Mouse (Mus musculus) forebrain, embryonic 14.5 days (tissue): ENCODE results near the gene Rassf7. TPM values are rescaled to one million over a fixed set of nuclear protein-coding genes. Genes with fewer than 3 reads are reported as not detected.

ENCODE experiments used
- ATAC-seq: fragments of 200-750 bp; cut with Nextera tagmentation; 2 replicates; pipeline ENCODE4 v1.8.0; 2017; ENCODE audit warnings: mild to moderate bottlenecking, moderate library complexity
- DNase-seq: peaks from one replicate; pipeline ENCODE4 v3.0.0-alpha.2; 2015; ENCODE audit warnings: low spot score
- H3K27ac ChIP-seq: fragments of 300-500 bp; sonication (generic); 2 replicates; pipeline ENCODE4 v1.5.1; 2014; ENCODE audit warnings: low read depth, mild to moderate bottlenecking, control low read depth, low read length, moderate library complexity
- H3K27me3 ChIP-seq: fragments of 300-500 bp; sonication (generic); replicated peaks from 2 replicates; pipeline ENCODE4 v1.6.1; 2014; ENCODE audit warnings: low read length, control low read depth, mixed read lengths; ENCODE audit not compliant: control insufficient read depth, insufficient read depth
- H3K36me3 ChIP-seq: fragments of 300-500 bp; sonication (generic); 2 replicates; pipeline ENCODE4 v1.6.1; 2014; ENCODE audit warnings: low read length, control low read depth; ENCODE audit not compliant: control insufficient read depth, insufficient read depth
- H3K4me1 ChIP-seq: fragments of 300-500 bp; sonication (generic); 2 replicates; pipeline ENCODE4 v1.6.1; 2014; ENCODE audit warnings: antibody characterized with exemption, low read length, control low read depth; ENCODE audit not compliant: control insufficient read depth, insufficient read depth
- H3K4me2 ChIP-seq: fragments of 300-500 bp; sonication (generic); 2 replicates; pipeline ENCODE4 v1.6.1; 2014; ENCODE audit warnings: mild to moderate bottlenecking, control low read depth, low read length
- H3K4me3 ChIP-seq: fragments of 300-500 bp; sonication (generic); 2 replicates; pipeline ENCODE4 v1.5.1; 2014; ENCODE audit warnings: low read depth, low read length, control low read depth
- H3K9ac ChIP-seq: fragments of 300-500 bp; sonication (generic); 2 replicates; pipeline ENCODE4 v1.6.1; 2014; ENCODE audit warnings: mild to moderate bottlenecking, low read length, control low read depth, moderate library complexity
- H3K9me3 ChIP-seq: fragments of 300-500 bp; sonication (generic); replicated peaks from 2 replicates; pipeline ENCODE4 v1.6.1; 2016; ENCODE audit warnings: low read length, control low read depth, mixed read lengths; ENCODE audit not compliant: control insufficient read depth
- WGBS: fragments of 180-500 bp; shearing (Covaris S2); extraction: QIAGEN DNeasy Blood & Tissue Kit; methylation state at CpG from one replicate; pipeline ENCODE4 v1.1.7; 2014; 5-methylcytosine and 5-hydroxymethylcytosine counted together
- polyA plus RNA-seq: library from polyadenylated mRNA; unstranded; fragments of >200 nt; fragmentation: Nextera tagmentation; extraction: Ambion mirVana; gene quantifications from 2 replicates; pipeline ENCODE4 v1.2.1, GENCODE M21; 2014

Gene Rassf7
- polyA plus RNA-seq, 1 experiment from 2014 or later = 23.7 TPM

DNA sequence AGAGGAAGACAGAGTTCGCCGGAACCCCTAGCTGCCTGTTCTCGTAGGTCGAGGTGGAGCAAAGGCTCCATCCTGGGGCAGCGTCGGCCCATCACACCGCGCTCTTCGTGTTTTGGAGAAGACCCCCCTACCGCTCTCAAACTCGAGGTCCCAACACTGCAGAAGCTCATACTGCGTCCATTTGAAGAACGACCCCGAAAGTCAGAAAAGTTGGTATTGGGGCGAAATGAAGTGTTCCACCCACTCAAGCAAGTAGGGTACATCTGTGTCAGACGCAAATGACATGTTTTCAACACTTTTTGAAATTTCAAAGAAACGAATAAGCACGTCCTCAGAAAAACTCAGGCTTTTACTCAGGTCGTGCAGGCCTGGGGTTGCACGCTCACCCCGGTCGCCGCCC is 21.3 kb upstream of the Rassf7 start:
- Histone ChIP-seq H3K36me3 (peaks cover 27% of the 10 kb centered on the region), H3K4me3 (peak overlapping the region; percentile 84), H3K4me1 (peaks cover 5% of the 10 kb centered on the region), H3K9me3 (no peaks in the 10 kb centered on the region), H3K4me2 (peak overlapping the region; percentile 98), H3K9ac (peak overlapping the region; percentile 61), H3K27ac (peak overlapping the region; percentile 71), H3K27me3 (no peaks in the 10 kb centered on the region)
- no peak for DNase-seq
- under 1% methylated on average over 23 of the region's 23 CpGs for WGBS
- no peak for ATAC-seq

DNA sequence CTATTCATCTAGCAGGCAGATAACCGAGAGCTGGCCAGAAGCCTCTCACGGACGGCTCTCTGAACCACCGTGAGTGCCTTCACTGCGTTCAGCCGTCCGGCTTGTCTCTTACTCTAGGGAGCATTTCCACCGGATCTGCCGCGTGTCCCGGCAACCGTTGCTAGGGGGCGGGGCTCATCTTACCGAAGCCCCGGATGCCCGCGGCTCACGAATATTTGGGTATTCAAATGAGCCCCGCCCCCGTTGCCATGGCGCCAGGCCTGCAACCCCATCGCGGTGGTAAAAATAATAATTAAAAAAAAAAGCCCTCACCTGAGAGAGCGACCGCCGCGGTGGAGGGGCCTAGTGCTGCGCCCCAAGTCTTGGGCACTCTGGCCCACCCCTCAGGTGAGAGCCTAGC is 20.8 kb upstream of the Rassf7 start:
- peak overlapping the region; percentile 61 for H3K9ac ChIP-seq
- peak overlapping the region; percentile 98 for H3K4me2 ChIP-seq
- no peaks in the 10 kb centered on the region for H3K9me3 ChIP-seq
- DNase-seq (peak; percentile 96), ATAC-seq (peak; percentile 49)
- H3K4me3 ChIP-seq = peak overlapping the region; percentile 84
- H3K27ac ChIP-seq = peak overlapping the region; percentile 71; the same call in 1 of the 2 replicates
- H3K36me3 ChIP-seq = peaks cover 23% of the 10 kb centered on the region
- WGBS = under 1% methylated on average over 28 of the region's 28 CpGs
- no peaks in the 10 kb centered on the region for H3K27me3 ChIP-seq
- peaks cover 5% of the 10 kb centered on the region for H3K4me1 ChIP-seq

DNA sequence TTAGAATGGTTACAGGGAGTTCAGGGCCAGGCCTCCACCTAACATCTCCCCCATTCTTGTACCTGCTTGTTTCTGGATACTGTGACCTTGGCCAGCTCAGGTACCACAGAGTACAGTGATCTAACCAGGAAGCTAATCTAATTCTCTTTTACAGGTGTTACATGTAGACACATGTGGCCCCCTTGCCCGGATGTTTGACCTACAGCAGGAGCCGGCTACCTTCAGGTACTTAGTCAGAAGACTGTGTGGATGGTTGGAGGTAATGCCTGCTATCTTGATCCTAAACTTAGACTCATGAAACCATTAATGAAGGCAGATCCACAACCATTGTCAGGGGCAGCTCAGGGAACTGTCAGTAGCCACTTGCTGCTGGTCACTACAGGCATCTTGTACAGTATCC is 19.9 kb upstream of the Rassf7 start:
- Histone ChIP-seq H3K4me2 (no peak overlapping the region), H3K27ac (no peak overlapping the region), H3K9ac (no peak overlapping the region), H3K27me3 (no peaks in the 10 kb centered on the region), H3K36me3 (peaks cover 14% of the 10 kb centered on the region), H3K4me1 (peaks cover 5% of the 10 kb centered on the region), H3K9me3 (no peaks in the 10 kb centered on the region), H3K4me3 (no peak overlapping the region)
- no peak for ATAC-seq
- WGBS = 92% methylated on average over 2 of the region's 2 CpGs
- no peak for DNase-seq

DNA sequence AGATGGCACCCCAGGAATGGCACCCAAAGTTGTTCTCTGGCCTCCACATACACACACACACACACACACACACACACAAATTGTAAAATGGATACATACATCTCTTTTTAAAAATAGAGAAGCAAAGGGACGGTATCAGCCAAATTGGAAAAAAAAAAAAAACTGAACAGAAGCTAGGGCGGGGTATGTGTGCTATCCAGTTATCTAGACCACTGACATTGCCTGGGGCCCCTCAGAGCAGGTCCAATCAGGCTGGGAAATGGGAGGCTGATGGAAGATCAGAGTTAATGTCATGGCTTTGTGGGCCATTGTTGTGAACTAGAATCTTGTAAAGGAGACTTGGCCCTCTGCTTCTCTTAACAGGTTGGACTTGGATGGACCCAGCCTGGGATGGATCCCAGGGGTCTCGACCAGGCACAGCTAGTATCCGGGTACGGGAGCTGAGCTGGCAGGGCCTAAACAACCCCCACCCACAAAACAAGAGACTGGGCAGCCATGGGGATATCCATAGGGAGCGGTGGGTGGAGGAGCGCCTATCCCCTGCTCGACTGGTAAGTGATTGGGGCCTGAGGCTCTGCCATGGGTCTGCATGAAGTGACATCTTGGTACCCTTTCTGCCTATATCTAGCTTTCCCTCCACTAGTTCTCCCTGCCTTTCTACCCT is 18.9 kb upstream of the Rassf7 start:
- 93% methylated on average over 8 of the region's 8 CpGs for WGBS
- Histone ChIP-seq H3K4me2 (no peak overlapping the region), H3K9ac (no peak overlapping the region), H3K36me3 (peaks cover 4% of the 10 kb centered on the region), H3K27me3 (no peaks in the 10 kb centered on the region), H3K9me3 (no peaks in the 10 kb centered on the region), H3K4me3 (no peak overlapping the region), H3K4me1 (peaks cover 5% of the 10 kb centered on the region), H3K27ac (no peak overlapping the region)
- no peak for DNase-seq
- ATAC-seq = no peak

DNA sequence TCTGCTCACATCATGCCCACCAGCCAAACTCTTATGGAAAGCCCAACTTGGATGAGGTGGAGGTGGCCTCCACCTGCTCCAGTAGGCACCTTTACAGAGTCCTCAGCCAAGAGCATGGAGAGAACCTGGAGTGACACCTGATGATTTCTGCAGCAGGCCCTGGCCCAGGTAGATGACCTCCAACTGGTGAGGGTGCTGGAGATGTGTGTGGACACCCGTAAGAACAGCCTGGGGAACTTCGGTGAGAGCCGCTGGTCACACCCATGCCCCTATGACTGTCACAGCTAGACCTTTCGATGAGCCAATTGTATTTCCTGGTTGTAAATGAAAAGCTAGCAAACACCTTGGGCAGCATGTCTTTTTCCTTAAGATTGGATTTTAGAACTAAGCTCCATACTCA is 17.5 kb upstream of the Rassf7 start:
- Histone ChIP-seq H3K27ac (no peak overlapping the region), H3K4me2 (no peak overlapping the region), H3K4me3 (no peak overlapping the region), H3K27me3 (no peaks in the 10 kb centered on the region), H3K9me3 (no peaks in the 10 kb centered on the region), H3K36me3 (no peaks in the 10 kb centered on the region), H3K4me1 (no peaks in the 10 kb centered on the region; the same call in 1 of the 2 replicates), H3K9ac (no peak overlapping the region)
- DNase-seq (no peak), ATAC-seq (no peak)
- WGBS = 98% methylated on average over 4 of the region's 4 CpGs

DNA sequence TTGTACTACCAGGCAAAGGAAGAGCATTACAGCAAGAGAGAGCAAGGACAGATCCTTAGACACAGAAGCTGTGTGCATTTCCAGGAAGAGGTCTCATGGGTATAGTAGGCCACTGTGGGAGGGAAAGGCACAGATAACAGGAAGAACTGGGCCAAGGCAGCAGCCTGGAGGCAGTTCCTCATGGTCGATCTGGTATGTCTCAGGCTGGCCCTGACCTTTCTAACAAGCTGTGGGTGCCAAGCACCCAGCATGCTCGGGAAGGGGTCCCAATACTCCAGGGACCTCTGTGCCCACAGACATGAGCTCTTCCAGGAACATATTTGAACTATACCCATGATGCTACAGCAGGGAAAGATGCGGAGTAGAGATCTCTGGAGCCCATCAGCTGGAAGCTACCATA is 11.1 kb upstream of the Rassf7 start:
- DNase-seq (no peak), ATAC-seq (no peak)
- H3K27ac ChIP-seq = no peak overlapping the region
- H3K4me3 ChIP-seq = no peak overlapping the region
- H3K27me3 ChIP-seq = no peaks in the 10 kb centered on the region
- no peaks in the 10 kb centered on the region for H3K4me1 ChIP-seq
- no peaks in the 10 kb centered on the region for H3K9me3 ChIP-seq
- no peak overlapping the region for H3K9ac ChIP-seq
- WGBS = 81% methylated on average over 3 of the region's 3 CpGs
- no peaks in the 10 kb centered on the region for H3K36me3 ChIP-seq
- H3K4me2 ChIP-seq = no peak overlapping the region

DNA sequence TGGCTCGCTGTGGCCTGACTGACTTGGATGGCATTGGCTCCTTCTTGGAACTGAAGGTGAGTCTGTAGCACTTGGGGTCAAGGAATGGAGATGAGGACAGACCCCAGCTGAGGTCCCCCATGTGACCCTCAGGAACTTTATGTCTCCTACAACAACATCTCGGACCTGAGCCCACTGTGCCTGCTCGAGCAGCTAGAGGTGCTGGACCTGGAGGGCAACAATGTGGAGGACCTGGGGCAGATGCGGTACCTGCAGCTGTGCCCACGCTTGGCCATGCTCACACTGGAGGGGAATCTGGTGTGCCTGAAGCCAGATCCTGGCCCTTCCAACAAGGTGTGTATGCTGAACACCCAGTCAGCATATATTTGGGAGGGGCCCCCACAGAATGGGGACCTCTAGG is 10.2 kb upstream of the Rassf7 start:
- no peaks in the 10 kb centered on the region for H3K4me1 ChIP-seq
- DNase-seq (no peak), ATAC-seq (no peak)
- H3K27ac ChIP-seq = no peak overlapping the region
- H3K36me3 ChIP-seq = no peaks in the 10 kb centered on the region
- no peak overlapping the region for H3K4me2 ChIP-seq
- no peaks in the 10 kb centered on the region for H3K27me3 ChIP-seq
- 92% methylated on average over 5 of the region's 5 CpGs for WGBS
- H3K9me3 ChIP-seq = no peaks in the 10 kb centered on the region
- no peak overlapping the region for H3K9ac ChIP-seq
- H3K4me3 ChIP-seq = no peak overlapping the region

DNA sequence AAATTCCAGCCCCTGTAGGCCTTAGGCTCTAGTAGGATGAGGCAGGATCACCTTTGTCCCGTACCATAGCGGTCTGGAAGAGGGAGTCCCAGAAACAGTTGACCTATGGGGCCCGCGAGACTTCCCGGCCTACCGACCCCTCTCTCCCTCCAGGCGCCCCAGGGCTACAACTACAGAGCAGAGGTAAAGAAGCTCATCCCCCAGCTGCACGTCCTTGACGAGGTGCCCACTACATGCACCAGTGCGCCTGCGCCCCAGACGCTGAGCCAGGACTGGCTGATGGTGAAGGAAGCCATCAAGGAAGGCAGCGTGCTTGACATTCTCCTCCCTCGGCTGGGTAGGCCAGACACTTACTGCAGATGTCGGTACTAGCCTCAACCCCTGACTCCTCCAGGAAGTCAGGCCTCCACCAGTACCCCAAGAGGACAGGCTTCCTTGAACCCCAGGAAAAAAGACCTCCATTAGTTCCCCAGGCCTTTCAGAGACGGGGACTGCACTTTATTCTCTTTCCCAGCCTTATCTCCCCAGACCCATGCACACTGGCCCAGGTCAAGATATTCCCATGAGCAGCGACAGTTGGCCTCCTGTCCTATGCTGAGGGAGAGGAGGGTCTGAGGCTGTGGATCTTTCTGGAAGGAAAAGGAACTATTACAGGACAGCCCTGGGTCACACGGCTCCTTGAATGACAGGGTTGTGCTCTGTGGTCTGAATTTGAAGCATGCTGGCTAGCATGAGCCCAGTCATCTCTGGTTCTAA is 9.3 kb upstream of the Rassf7 start:
- WGBS = 92% methylated on average over 18 of the region's 18 CpGs
- DNase-seq (no peak), ATAC-seq (no peak)
- Histone ChIP-seq H3K4me1 (no peaks in the 10 kb centered on the region), H3K9ac (no peak overlapping the region), H3K27me3 (no peaks in the 10 kb centered on the region), H3K9me3 (no peaks in the 10 kb centered on the region), H3K4me3 (no peak overlapping the region), H3K27ac (no peak overlapping the region), H3K4me2 (no peak overlapping the region), H3K36me3 (no peaks in the 10 kb centered on the region)

DNA sequence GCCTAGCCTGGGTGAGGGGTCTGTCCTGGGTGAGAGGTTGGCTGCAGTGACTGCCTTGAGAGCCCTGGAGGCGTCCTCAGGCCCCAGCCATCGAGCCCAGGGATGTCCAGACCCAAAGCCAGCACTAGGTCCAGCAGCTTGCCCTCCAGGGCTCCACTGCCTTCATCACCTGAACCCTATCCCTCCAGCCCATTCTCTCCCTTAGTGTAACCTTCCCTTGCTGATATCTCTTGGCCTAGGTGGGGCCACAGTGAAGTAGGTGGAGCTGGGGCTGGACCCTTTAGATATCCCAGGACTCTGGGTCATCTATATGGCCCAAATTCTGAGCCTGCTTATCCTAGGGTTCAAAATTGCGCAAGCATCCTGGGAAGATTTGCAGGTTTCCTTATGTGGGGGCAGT is 6.1 kb upstream of the Rassf7 start:
- H3K4me2 ChIP-seq = no peak overlapping the region
- no peaks in the 10 kb centered on the region for H3K27me3 ChIP-seq
- ATAC-seq (no peak), DNase-seq (no peak)
- 62% methylated on average over 3 of the region's 3 CpGs for WGBS
- H3K27ac ChIP-seq = no peak overlapping the region
- no peaks in the 10 kb centered on the region for H3K36me3 ChIP-seq
- no peaks in the 10 kb centered on the region for H3K4me1 ChIP-seq
- H3K9ac ChIP-seq = no peak overlapping the region
- H3K9me3 ChIP-seq = no peaks in the 10 kb centered on the region
- no peak overlapping the region for H3K4me3 ChIP-seq
